Mouse (Mus musculus) left cerebral cortex, adult 2 months (tissue): ENCODE data around the gene Lyz1. TPM values are rescaled to one million over a fixed set of nuclear protein-coding genes. Genes with fewer than 3 reads are reported as not detected.

Experiments used
- DNase-seq, 2 experiments: peaks; one replicate each; pipeline ENCODE4 v3.0.0; 2021 to 2022; ENCODE audit warnings: low spot score in 2 of 2, mixed read lengths in 1 of 2; ENCODE audit errors: extremely low spot score in 1 of 2
- H3K27ac ChIP-seq: fragments of 200-600 bp; 2 replicates; pipeline ENCODE4 v1.8.1; 2022
- H3K4me3 ChIP-seq: fragments of 200-600 bp; 2 replicates; pipeline ENCODE4 v1.8.1; 2022
- CTCF ChIP-seq: fragments of 200-600 bp; IDR thresholded peaks from 2 replicates; pipeline ENCODE4 v1.8.1; 2022; ENCODE audit warnings: antibody characterized with exemption, mild to moderate bottlenecking, moderate library complexity
- intact Hi-C: fragments of 180-260 bp; cut with DNase I; formaldehyde crosslinking; loops from one replicate; pipeline ENCODE4 v1.15.1; 2025
- long read RNA-seq, 2 experiments: library from polyadenylated mRNA; stranded (forward); transcript quantifications; one replicate each; pipeline ENCODE4 v2.0.0; 2021; ENCODE audit warnings: borderline mapping rate in 2 of 2
- total RNA-seq, 2 experiments: library from RNA; stranded (reverse); gene quantifications; 2 replicates each; pipeline ENCODE4 v1.2.3; 2021

Gene Lyz1
- total RNA-seq = 1 to 10 TPM; 1.4 to 1.6 TPM
- long read RNA-seq, experiment 1 = 0 reads
- long read RNA-seq, experiment 2 = 0 reads

- no peak within 1 kb of the TSS for H3K4me3 ChIP-seq
- DNase-seq = no peak
- no peak within 1 kb of the TSS for H3K27ac ChIP-seq
- intact Hi-C loops = loop anchor here (1.0 kb wide), 1 partner anchor 11 kb away; no protein-coding TSS in a partner anchor
- TF ChIP-seq CTCF = no peak
Observed at GRCm38 (mm10) chr10:117292671-117293070, at the start of gene Lyz1. Gene Lyz1, minus strand, starts transcription at chr10:117292868.

GRCm38 (mm10) chr10:117342406-117342805 lies 49.7 kb upstream of the Lyz1 start:
- TF ChIP-seq CTCF = no peak
- intact Hi-C loops = no loop called here
- Histone ChIP-seq H3K4me3 (no peak overlapping the region), H3K27ac (no peak overlapping the region)
- no peak for DNase-seq

- Histone ChIP-seq H3K4me3 (no peak overlapping the region), H3K27ac (no peak overlapping the region)
- DNase-seq = no peak
- intact Hi-C loops = no loop called here
- no peak for TF ChIP-seq CTCF
Observed at GRCm38 (mm10) chr10:117341029-117341428, 48.4 kb upstream of the Lyz1 start.

GRCm38 (mm10) chr10:117339241-117339640 lies 46.6 kb upstream of the Lyz1 start:
- intact Hi-C loops = loop anchor here (2.0 kb wide), 1 partner anchor 96 kb away; no protein-coding TSS in a partner anchor
- Histone ChIP-seq H3K4me3 (no peak overlapping the region), H3K27ac (no peak overlapping the region)
- no peak for DNase-seq
- TF ChIP-seq CTCF = no peak

GRCm38 (mm10) chr10:117337946-117338345 lies 45.3 kb upstream of the Lyz1 start:
- H3K27ac ChIP-seq = no peak overlapping the region
- H3K4me3 ChIP-seq = no peak overlapping the region
- DNase-seq = no peak
- intact Hi-C loops = loop anchor here (2.0 kb wide), 1 partner anchor 97 kb away; no protein-coding TSS in a partner anchor
- peak; percentile 47 for TF ChIP-seq CTCF

- H3K4me3 ChIP-seq = no peak overlapping the region
- H3K27ac ChIP-seq = no peak overlapping the region
- no peak for DNase-seq
- no peak for TF ChIP-seq CTCF
- intact Hi-C loops = no loop called here
Observed at GRCm38 (mm10) chr10:117335649-117336048, 43.0 kb upstream of the Lyz1 start.

GRCm38 (mm10) chr10:117330521-117330920 lies 37.9 kb upstream of the Lyz1 start:
- intact Hi-C loops = no loop called here
- Histone ChIP-seq H3K4me3 (no peak overlapping the region), H3K27ac (no peak overlapping the region)
- no peak for DNase-seq
- peak; percentile 46 for TF ChIP-seq CTCF

GRCm38 (mm10) chr10:117323782-117324181 lies 31.1 kb upstream of the Lyz1 start:
- TF ChIP-seq CTCF = no peak
- no peak overlapping the region for H3K27ac ChIP-seq
- no peak for DNase-seq
- intact Hi-C loops = no loop called here
- no peak overlapping the region for H3K4me3 ChIP-seq

- TF ChIP-seq CTCF = no peak
- no peak for DNase-seq
- no peak overlapping the region for H3K27ac ChIP-seq
- H3K4me3 ChIP-seq = no peak overlapping the region
- intact Hi-C loops = no loop called here
Observed at GRCm38 (mm10) chr10:117322630-117323029, 30.0 kb upstream of the Lyz1 start.

GRCm38 (mm10) chr10:117320571-117320981 lies 27.9 kb upstream of the Lyz1 start:
- no peak overlapping the region for H3K4me3 ChIP-seq
- intact Hi-C loops = no loop called here
- TF ChIP-seq CTCF = no peak
- H3K27ac ChIP-seq = no peak overlapping the region
- DNase-seq = no peak

GRCm38 (mm10) chr10:117316391-117316790 lies 23.7 kb upstream of the Lyz1 start:
- no peak overlapping the region for H3K4me3 ChIP-seq
- DNase-seq = no peak
- intact Hi-C loops = no loop called here
- H3K27ac ChIP-seq = no peak overlapping the region
- TF ChIP-seq CTCF = no peak

GRCm38 (mm10) chr10:117313133-117313532 lies 20.5 kb upstream of the Lyz1 start:
- TF ChIP-seq CTCF = no peak
- intact Hi-C loops = no loop called here
- no peak for DNase-seq
- no peak overlapping the region for H3K4me3 ChIP-seq
- H3K27ac ChIP-seq = no peak overlapping the region

- intact Hi-C loops = no loop called here
- H3K27ac ChIP-seq = no peak overlapping the region
- DNase-seq = no peak
- TF ChIP-seq CTCF = no peak
- no peak overlapping the region for H3K4me3 ChIP-seq
Observed at GRCm38 (mm10) chr10:117312168-117312567, 19.5 kb upstream of the Lyz1 start.
